Mouse (Mus musculus) layer of hippocampus, adult 9-11 months (tissue): ENCODE measurements around the gene Kcna3.
A peak's percentile ranks its signal among the peaks of the same experiment; 100 is the strongest.

Source experiments
- DNase-seq: peaks from one replicate; pipeline ENCODE4 v3.0.0; 2022

The Kcna3 gene

GRCm38 (mm10) chr3:107035521-107036457, at the start of gene Kcna3:
Gene Kcna3 (plus strand): TSS chr3:107036169.
- peak; percentile 70 for DNase-seq

DNA sequence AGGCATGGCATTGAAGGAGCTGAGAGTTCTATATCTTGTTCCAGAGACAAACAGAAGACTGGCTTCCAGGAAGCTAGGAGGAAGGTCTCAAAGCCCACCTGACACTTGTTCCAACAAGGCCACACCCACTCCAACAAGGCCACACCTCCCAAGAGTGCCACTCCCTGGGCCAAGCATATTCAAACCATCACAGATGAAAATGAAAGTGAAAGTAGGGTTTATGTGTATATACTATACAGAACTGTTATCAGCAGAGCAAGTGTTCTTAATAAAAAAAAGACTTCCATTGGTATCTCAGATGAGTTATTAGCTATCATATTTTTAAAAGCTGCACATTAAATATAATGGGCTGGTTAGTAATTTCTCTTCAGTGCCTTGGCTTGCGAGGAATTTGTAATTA, 44.6 kb upstream of the Kcna3 start:
- no peak for DNase-seq

GRCm38 (mm10) chr3:106995347-106995746, 40.6 kb upstream of the Kcna3 start:
- DNase-seq = no peak

DNA sequence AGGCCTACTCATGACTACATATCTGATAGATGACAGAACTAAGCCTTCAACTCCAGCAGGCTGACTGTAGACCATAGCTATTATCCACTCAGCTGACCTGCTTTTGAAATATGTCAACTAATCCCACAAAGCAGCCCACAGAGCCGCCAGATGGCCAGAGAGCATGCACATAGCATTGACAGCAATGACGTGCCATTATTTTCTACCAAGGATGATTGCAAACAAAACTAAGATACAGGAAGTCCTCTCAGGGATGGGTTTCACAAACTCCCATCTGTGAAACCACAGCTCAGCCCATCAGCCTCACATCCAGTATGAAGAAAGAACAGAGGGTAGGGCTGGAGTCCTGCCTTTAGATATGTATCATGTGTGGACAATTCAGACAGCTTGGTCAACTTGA, 39.8 kb upstream of the Kcna3 start:
- DNase-seq = no peak

- DNase-seq = no peak
These were observed 37.6 kb upstream of the Kcna3 start for GRCm38 (mm10) chr3:106998370-106998769.

DNA sequence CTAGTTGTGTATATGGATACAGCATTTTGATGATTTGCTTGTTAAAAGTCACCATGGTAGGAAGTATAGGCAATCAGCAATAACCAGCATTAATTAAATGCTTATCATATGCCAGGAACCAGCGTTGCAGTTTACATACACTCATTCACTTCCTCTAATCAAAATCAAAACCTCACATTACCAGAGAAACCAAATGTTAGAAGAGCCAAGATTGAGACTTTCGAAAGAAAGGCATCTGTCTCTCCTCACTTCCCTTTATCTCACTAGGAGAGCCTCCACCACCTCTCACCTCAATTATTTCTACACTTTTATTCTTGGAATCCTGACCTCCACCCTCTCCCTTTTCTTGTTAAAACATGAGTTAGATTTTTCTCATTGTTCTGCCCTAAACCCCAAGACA, 35.8 kb upstream of the Kcna3 start:
- no peak for DNase-seq

- no peak for DNase-seq
These were observed 33.5 kb upstream of the Kcna3 start for GRCm38 (mm10) chr3:107002249-107003123.

GRCm38 (mm10) chr3:107009329-107010076, 26.5 kb upstream of the Kcna3 start:
- peak; percentile 13 for DNase-seq

- peak; percentile 40 for DNase-seq
These were observed 17.7 kb upstream of the Kcna3 start for GRCm38 (mm10) chr3:107018286-107018685.

DNA sequence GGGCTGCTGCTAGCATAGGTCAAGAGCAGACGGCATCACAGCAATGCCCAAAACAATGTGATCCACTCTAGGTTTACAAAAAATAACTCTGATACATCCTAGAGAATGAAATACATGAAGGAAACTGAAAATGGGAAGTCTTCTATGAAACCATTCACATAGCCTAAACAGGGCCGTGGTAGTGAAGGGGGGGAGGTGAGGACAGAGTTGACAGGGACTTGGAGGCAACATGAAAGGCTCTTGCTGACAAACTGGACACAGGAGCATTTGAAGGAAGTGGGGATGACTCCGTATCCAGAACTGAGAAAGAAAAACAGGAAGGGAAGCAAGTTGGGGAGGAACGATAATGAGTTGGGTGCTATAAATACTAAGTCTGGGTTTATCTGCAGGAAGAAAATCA, 4.4 kb upstream of the Kcna3 start:
- no peak for DNase-seq

- DNase-seq = no peak
These were observed 1.2 kb upstream of the Kcna3 start for GRCm38 (mm10) chr3:107034776-107035175.

GRCm38 (mm10) chr3:107036458-107037039, 580 bp downstream of the Kcna3 start:
- DNase-seq = no peak

DNA sequence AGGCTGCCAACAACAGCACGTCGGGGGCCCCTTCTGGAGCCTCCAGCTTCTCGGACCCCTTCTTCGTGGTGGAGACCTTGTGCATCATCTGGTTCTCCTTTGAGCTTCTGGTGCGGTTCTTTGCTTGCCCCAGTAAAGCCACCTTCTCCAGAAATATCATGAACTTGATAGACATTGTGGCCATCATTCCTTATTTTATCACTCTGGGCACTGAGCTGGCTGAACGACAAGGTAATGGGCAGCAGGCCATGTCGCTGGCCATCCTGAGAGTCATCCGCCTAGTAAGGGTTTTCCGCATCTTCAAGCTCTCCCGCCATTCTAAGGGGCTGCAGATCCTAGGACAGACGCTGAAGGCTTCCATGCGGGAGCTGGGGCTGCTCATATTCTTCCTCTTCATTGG, 1.1 kb downstream of the Kcna3 start:
- DNase-seq = no peak

- DNase-seq = peak; percentile 8
These were observed 1.7 kb downstream of the Kcna3 start for GRCm38 (mm10) chr3:107037536-107038155.

DNA sequence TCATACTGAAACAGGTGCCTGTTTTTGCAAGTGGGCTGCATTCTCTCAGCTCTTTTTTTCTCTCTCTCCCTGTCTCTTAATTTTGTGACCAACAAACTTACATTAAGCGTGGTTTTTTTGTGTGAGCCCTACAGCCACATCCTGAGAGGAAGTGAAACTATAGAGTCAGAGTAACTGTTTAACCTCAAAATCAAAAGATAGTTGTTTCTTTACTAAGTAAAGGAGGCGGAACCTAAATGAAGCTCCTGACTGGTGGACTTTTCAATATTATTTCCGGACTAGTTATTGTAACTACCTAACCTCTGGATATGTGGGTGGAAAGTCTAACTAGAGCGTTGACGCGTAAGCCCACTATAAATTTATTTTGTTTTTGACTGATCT, 2.2 kb downstream of the Kcna3 start:
- DNase-seq = no peak

GRCm38 (mm10) chr3:107038661-107039223, 2.8 kb downstream of the Kcna3 start:
- peak; percentile 73 for DNase-seq

DNA sequence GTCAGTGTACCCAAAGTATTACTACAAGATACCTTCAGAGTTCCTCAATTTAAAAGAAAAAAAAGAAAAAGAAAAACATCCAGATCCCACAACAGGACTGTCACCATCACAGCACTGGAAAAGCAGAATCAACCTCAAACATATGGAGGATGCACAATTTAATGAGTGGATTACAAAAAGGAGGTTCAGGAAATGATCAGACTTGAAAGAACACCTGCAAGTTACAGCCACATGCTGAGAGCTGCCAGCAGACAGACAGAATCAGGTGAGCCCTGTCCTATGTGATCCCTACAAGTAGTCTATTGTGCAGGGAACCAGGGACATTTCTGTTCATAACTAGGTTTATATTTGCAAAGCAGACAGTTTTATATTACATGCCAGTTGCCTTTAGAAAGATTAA, 3.3 kb downstream of the Kcna3 start:
- no peak for DNase-seq

- no peak for DNase-seq
These were observed 4.4 kb downstream of the Kcna3 start for GRCm38 (mm10) chr3:107040408-107040807.

- no peak for DNase-seq
These were observed 5.7 kb downstream of the Kcna3 start for GRCm38 (mm10) chr3:107041718-107042117.

DNA sequence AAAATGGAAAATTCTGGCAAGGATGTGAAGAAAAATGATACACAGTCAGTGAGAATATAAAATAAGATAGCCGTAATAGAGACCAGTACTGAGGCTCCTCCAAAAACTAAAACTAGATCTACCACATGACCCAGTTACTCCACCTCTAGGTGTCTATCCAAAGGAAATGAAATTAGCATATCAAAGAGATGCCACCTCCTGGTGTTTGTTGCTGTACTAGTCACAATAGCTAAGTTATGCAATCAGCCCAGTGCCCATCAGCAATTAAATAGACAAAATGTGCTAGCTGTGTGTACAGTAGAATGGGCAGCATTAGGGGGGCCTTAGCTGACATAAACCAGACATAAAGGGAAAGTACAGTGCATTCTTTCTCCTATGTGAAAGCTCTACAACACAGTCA, 25.5 kb downstream of the Kcna3 start:
- DNase-seq = no peak

- DNase-seq = peak; percentile 21
These were observed 26.8 kb downstream of the Kcna3 start for GRCm38 (mm10) chr3:107062771-107063170.
